Mouse (Mus musculus) cerebellum, adult 18-20 months (tissue): ENCODE results near the gene Gm17949.

Experiments
- DNase-seq, 2 experiments: peaks; one replicate each; pipeline ENCODE4 v3.0.0; 2021

Gene Gm17949

GRCm38 (mm10) chr17:57011236-57012141 is at the start of gene Gm17949, which contains the start of gene Gtf2f1:
TSS of gene Gm17949 (plus strand) at chr17:57011469.
TSS of gene Gtf2f1 (minus strand) at chr17:57011288.
- DNase-seq: peak; percentile 92

- no peak for DNase-seq
Observed at GRCm38 (mm10) chr17:56961880-56962279, 49.4 kb upstream of the Gm17949 start.

GRCm38 (mm10) chr17:56962642-56963405 is 48.4 kb upstream of the Gm17949 start:
- no peak for DNase-seq

- DNase-seq: no peak
Observed at GRCm38 (mm10) chr17:56963646-56964045, 47.6 kb upstream of the Gm17949 start.

GRCm38 (mm10) chr17:56969321-56969720 is 41.9 kb upstream of the Gm17949 start:
- no peak for DNase-seq

- DNase-seq: no peak
Observed at GRCm38 (mm10) chr17:56970081-56970480, 41.2 kb upstream of the Gm17949 start.

- no peak for DNase-seq
Observed at GRCm38 (mm10) chr17:56973956-56974707, 37.1 kb upstream of the Gm17949 start.

- no peak for DNase-seq
Observed at GRCm38 (mm10) chr17:56974708-56975240, 36.5 kb upstream of the Gm17949 start.

- DNase-seq: no peak
Observed at GRCm38 (mm10) chr17:56975391-56975790, 35.9 kb upstream of the Gm17949 start.

GRCm38 (mm10) chr17:56976531-56977390 is 34.5 kb upstream of the Gm17949 start:
- no peak for DNase-seq

GRCm38 (mm10) chr17:56979524-56979923 is 31.7 kb upstream of the Gm17949 start:
- DNase-seq: no peak

GRCm38 (mm10) chr17:56981049-56981448 is 30.2 kb upstream of the Gm17949 start:
- DNase-seq: no peak

GRCm38 (mm10) chr17:56982013-56982412 is 29.3 kb upstream of the Gm17949 start, which contains the start of gene Acer1:
TSS of gene Acer1 (minus strand) at chr17:56982126.
- no peak for DNase-seq

- no peak for DNase-seq
Observed at GRCm38 (mm10) chr17:56984886-56985285, 26.4 kb upstream of the Gm17949 start.

GRCm38 (mm10) chr17:56985656-56986055 is 25.6 kb upstream of the Gm17949 start:
- DNase-seq: no peak

- DNase-seq: no peak
Observed at GRCm38 (mm10) chr17:56986105-56986805, 25.0 kb upstream of the Gm17949 start.

- DNase-seq: no peak
Observed at GRCm38 (mm10) chr17:56988441-56988840, 22.8 kb upstream of the Gm17949 start.

- DNase-seq: no peak
Observed at GRCm38 (mm10) chr17:56988921-56989430, 22.3 kb upstream of the Gm17949 start.

- DNase-seq: peak in 1 of 2 experiments; percentile 87
Observed at GRCm38 (mm10) chr17:56989467-56990114, 21.7 kb upstream of the Gm17949 start.

- DNase-seq: peak; percentile 94 to 99
Observed at GRCm38 (mm10) chr17:56990115-56990746, 21.0 kb upstream of the Gm17949 start, which contains the start of gene Clpp. TSS of gene Clpp (plus strand) at chr17:56990305.
